Mouse (Mus musculus) cerebellum, postnatal 25 days (tissue): Measurements from ENCODE around the gene Gm42791.

Experiments
- DNase-seq, 2 experiments: peaks; one replicate each; pipeline ENCODE4 v3.0.0; 2021; ENCODE audit warnings: mixed read lengths in 2 of 2

Gene Gm42791

DNA sequence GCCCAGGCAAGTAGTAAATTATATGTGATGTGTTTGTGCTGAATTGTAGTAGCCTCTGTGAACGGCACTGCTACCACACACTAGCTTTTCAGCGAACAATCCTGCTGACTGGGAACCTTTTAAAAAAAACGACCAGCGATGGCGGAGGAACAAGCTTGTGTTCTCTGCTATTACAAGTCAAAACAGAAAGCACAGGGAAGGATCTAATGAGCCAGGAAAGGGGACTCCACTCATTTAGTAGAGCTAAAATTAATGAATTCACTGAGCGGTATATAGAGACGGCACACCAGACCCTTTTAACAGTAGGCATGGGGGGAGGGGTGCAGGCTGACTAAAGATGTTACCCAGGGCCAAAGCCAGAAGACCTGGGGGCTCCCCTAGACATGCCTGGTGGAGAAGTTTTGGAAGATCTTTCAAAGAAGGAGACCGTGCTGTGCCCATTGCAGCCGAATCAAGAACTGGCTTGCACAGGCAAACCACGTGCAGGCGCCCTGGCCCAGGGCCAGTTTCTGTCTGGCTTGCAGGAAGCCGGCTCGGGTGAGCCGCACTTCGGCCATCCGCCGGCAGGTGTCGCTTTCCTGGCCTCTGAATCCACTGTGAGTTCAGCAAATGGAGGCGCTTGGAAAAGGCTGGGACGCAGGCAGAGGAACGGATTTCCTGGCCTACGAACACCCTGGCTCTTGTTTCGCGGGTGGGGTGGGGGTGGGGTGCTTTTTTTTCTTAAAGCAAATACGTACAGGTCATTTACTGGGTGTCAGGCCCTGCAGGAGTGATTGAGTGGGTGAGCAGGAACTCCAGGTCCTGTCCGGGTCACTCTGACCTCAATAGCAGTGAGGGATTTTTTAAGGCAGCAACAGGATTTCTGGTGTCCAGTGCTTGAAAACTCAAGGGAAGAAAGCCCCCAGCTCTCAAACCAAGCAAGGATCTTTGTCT is 11.7 kb upstream of the Gm42791 start:
- DNase-seq = peak; percentile 100

DNA sequence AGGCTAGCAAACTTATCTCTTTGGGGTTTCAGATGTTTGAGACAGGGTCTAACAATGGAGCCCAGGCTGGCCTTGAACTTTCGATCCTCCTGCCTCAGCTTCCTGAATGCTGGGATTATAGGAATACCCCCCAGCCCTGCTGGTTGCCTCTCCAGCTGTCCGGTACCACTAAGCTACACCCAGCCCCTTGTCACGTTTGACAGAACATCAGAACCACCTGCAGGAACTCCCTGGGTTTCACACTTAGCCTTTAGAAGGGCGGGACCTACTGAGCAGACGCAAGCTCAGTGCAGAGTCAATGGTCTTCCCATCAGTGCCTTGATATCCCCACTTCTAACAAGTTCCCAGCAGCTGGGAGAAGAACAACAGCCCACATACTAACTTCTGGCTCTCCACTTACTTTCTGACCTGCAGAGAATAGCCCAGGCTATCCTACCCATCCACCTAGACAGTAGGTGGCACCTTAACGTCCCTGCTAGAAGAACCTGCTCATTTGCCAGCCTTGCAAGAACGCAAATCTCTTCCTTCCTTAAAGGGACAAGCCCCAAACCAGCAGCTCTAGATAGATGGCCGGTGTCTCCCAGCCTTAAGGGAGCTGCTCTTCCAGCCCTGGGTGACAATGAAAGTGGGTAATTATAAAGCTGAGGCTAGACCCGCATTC is 10.9 kb upstream of the Gm42791 start:
- DNase-seq = no peak

DNA sequence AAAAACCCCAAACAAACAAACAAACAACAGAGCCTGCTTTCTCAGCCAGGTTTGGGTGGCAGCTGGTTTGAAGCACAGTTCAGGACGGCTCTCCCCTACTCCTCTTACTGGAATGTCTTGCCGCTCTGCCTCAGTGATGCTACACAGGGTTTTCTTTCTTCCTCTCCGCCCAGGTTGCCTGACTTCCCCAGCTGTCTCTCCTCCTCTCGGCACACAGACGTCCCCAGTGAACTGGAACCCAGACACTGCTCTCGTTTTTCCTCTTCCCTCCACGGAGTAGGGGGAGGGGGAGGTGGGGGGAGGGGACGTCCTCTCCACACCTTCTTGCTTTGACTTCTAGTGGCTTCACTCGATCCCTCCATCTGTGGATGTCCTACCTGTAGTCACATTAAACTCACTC is 10.1 kb upstream of the Gm42791 start:
- DNase-seq = no peak

DNA sequence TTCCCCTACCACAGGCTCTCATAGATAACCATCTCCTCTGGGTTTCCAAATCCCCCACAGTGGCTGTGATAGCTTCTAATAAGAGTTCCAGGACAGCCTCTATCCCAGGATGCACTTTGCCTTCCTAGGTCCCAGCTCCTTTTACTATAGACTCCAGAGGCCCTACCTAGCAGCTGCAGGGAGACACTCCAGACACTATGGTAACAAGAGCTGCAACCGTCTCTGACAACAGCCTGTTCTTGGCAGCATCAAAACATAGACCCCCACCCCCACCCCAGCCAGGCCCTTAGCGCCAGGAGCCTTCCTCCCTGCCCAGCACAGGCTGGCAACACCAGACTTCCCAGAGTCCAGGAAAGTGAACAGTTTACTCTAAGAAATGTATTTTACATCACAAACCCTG is 8.2 kb upstream of the Gm42791 start:
- no peak for DNase-seq

DNA sequence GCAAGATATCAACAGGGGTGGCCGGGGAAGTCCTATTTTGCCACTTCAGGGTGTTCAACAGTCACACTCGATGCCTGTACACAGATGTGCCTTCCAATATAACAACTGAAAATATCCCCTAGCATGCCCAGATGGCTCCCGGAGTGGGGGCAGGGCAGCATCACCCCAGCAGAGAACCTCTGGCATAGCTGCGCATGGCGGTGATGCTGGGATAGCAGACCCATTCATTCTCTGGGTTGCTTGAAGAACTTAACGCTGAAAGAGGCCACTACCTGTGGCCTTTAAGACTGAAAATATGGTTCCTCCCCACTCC is 7.8 kb upstream of the Gm42791 start:
- no peak for DNase-seq

DNA sequence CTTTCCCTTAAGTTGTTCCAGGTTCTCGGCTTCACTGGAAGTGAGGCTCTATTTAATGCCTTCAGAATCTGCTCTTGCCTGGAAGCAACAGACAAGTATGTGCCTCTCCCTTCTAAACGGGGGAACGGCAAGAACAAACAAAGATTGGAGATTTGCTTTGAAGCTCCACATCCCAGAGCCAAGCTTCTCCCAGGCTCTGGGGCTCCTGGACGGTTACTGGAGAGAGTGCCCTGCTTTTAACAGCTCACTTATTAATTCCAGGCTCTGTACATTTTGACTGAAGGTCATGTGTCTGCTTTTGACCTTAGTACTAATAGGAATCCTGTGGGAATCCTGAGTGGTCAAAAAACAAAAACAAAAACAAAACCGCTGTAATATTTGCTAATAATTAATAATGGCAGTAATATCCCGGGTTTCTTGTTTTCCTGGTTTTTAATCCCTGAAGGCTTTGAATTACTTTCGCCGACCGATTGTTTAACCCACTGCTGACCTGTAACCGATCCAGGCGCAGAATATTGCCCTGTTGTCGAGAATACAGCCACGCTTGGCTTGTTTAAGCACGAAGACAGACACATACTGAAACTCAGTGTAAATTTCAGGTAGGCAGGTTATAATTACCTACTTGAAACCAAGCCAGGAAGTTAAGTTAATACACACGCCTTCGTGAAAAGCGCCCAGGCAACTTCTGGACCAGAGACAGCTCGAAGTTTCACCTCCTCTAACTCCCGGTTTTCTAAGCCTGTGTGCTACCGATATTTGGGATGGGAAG is 7.3 kb upstream of the Gm42791 start:
- DNase-seq = no peak

DNA sequence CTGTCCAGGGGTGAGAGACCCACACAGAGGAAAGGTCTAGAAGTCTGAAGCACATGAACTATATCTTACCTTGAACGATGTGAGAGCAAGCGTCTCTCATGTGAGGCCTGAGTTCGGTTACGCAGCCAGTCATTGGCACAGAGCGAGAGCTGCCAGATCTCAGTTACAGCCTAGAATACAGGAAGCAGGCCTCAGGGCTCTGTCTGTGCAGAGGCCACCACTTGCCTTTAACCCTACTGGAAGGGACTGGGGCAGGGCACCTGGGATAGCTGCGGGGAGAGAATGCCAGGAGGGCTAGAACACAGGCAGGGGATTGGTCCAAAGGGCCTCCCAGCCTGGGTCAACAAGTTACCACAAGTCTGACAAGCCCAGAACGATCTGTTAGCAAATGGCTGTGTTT is 4.9 kb upstream of the Gm42791 start:
- DNase-seq = no peak

DNA sequence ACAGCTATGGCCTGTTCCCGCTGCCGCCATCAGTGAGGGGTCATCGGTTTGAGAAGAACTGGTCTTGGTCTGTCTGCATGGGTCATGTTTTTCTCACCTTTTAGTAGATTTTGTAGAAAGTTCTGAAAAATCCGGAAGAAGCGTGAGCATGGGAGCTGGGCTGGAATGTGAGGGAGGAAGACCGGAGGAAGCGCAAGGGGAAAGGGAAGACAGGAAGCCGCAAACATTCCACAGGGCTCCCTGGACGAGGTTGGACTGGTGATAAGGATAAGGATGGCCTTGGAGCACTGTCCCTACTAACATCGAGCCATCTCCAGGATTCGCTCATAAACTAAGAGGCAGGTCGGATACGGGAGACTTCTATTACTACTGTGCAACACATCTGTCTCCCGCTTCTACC is 3.6 kb upstream of the Gm42791 start:
- no peak for DNase-seq

DNA sequence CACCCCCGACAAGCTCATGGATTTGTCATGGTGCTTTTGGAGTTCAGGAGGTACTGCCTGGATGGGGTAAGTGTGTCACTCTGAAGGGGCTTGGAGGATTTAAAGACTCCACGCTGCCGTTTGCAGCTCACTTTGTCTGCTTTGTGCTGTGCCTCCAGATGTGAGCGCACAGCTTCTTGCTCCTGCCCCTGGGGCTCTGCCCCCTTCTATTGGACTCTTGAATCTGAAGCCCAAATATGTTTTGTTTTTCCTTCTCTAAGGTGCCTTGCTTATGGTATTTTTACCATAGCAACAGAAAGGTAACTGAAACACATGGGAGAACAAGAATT is 1.7 kb upstream of the Gm42791 start:
- DNase-seq = no peak

DNA sequence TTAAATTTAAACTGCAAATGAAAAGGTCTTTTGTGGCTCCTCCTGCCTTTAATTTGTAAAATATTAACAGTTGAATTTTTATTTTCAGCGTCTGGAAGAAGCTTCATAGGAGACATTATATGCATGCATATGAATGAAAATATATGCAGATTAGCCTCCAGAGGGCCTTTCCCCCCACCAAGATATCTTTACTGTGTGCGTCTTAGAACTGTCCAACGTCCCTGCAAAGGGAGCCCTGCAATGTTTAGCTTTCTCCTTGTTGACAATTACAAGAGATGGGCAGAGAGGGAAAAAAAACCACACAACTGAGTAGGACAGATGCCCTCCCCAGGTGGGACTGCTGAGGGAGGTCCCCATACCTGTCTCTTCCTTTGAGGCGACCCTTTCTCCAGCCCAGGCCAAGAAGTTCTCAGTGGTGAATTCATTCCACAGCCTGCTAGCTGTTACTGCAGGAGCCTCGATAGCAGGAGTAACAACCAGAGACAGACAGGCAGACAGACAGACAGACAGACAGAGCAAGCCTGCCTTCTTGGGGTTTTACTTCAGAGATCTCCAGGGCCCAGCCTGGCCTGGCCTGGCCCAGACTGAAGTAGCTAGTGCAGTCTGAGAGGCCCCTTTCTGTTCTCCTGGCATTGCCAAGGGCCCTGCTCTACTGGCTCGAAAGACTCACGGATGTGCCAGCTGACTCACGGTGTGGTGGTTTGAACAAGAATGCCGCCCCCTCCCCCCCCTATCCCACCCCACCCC is 1.2 kb upstream of the Gm42791 start:
- no peak for DNase-seq

DNA sequence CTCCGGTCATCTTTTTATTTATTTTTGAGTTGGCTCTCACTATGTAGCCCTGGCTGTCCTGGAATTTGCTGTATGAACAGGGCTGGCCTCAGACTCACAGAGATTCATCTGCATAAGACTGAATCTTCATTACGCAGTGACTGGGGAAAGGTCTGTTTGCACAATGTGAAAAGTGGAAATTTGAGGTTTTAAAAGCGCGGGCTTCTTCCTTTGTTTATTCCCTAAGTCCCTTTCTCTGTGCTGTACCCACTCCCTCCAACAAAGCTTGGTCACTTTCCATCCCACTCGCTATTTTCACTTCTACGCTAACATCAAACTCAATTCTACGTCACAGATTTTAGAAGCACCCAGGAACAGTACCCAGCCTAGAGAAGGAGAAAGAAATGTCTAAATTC is 639 bp downstream of the Gm42791 start:
- DNase-seq = no peak

DNA sequence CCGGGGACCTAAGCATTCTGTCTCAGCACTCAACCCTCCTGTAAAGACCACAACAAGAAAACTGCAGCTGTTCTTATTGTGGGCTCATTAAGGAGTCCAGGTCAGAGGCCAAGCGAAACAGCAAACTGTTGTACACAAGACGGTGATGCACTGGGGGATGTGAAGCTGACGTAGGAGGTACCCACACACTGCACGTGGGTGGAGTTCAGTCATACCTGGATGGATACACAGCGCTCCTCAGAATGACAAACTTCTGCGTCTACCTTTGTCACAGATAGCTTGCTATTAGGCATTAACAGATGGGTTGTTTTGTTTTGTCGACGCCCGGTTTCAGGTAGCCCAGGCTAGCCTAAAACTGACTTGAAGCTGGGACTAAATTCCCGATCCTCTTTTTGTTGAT is 2.3 kb downstream of the Gm42791 start:
- DNase-seq = no peak

DNA sequence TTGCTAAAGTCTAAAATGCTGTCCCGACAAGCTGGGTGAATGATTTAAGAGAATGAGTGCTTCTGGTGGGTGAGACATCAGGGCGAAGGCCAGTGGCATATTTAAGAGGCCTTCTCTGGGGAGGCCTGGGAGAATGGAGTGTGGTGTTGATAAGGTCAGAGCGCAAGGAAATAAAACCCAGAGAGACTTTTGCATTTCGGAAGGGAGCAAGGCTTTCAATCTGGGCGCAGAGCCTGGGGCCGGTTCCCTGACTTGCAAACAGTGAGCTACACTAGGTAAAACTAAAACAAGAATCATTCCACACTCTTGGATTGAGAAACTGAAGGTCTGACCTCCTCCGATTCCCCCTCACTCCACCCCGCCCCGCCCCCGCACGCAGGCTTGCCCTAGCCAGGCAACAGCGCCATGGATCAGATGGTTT is 4.0 kb downstream of the Gm42791 start:
- DNase-seq = no peak

DNA sequence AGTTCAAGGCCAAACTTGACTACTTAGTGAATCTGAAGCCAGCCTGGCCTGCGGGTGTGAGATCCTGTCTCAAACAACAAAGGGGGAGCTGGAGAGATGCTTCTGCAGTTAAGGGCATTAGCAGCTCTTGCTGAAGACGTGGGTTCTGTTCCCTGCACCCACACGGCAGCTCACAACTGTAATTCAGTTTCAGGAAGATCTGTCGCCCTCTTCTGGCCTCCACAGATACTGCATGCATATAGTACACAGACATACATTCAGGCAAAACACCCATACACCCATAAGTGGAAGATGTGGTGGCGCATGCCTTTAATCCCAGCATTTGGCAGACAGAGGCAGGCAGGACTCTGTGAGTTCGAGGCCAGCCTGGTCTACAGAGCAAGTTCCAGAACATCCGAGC is 5.5 kb downstream of the Gm42791 start:
- no peak for DNase-seq

DNA sequence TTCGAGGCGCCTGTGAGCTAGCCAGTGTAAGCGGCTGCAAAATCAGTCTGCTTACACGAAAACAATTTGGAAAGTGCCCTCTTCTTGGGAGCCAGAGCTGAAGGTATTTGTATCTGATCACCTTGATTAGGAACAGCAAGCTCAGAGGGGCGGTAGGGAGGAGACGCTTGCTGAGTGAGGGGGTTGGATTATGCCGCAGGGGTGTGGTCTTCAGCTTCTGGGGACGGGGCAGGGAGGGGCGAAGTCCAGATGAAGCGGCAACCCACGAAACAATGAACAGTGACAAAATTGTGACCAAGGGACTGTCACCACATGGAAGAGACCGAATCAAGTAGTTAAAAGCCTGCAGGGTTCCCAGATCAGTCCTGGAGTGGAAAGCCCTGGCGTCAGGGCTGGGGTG is 10.0 kb downstream of the Gm42791 start:
- DNase-seq = no peak

DNA sequence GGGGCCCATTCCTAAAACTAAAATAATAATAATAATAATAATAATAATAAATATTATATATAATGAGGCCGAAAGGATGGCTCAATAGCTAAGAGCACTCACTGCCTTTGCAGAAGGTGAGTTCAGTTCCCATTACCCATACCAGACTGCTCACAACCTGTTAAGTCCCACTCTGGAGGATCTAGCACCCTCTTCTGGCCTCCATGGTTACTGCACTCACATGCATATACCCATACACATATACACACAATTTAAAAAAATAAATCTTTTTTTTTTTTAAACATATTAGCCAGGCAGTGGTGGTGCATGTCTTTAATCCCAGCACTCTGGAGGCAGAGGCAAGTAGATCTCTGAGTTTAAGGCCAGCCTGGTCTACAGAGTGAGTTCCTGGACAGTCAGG is 11.3 kb downstream of the Gm42791 start:
- no peak for DNase-seq

DNA sequence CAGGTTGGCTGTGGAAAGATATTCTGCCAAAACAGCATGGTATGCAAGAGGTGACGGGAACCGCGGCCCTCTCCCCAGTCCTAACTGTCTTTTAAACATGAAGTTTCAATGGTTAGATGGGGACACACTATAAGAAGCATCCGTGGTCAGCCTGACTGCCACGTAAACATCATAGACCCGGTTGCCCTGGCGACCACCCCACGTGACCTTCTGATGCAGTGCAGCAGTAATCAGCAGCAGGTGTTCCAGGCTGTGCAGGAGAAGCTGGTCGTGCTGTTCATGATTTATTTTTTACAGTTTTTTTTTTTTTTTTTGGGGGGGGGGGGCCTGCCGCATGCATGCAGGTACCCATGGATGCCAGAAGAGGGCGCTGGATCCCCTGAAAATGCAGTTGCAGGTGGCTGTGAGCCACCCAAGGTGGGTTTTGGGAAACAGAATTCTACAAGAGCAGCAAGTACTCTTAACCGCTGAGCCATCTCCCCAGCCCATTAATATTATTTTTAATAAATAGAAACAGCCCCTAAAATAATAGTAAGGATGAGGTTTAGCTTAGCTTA is 11.8 kb downstream of the Gm42791 start:
- DNase-seq = no peak

DNA sequence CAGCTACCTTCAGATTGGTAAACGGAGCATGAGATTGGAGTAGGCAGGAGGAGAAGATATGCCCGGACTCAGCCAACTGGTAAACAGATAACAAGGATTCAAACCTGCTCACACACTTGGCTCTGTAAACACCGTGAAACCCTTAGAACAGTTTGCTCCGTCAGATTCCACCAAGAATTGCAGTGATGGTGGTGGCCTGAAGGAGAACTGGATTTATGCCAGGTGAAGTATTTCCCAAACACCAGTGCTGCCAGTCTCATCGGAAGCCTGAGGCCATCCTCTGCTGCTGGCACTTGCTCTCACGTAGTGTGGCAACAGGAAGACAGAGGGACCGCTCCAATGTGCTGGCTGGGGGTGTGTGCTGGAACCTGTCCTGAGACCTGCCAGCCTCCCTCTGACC is 12.6 kb downstream of the Gm42791 start:
- no peak for DNase-seq

DNA sequence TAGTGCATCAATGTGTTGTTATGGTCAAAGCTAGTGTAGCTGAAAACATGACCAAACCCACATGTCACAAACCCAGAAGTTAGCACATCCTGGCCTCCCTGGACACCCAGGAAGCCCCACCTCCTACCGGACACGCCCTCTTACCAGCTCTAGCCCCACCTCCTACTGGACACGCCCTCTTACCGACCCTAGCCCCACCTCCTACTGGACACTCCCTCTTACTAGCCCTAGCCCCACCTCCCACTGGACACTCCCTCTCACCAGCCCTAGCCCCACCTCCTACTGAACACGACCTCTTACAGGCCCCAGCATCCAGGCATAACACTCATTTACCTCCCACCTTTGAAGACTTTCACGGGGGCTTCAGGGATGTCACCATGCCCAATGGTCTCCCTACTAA is 14.3 kb downstream of the Gm42791 start:
- no peak for DNase-seq

DNA sequence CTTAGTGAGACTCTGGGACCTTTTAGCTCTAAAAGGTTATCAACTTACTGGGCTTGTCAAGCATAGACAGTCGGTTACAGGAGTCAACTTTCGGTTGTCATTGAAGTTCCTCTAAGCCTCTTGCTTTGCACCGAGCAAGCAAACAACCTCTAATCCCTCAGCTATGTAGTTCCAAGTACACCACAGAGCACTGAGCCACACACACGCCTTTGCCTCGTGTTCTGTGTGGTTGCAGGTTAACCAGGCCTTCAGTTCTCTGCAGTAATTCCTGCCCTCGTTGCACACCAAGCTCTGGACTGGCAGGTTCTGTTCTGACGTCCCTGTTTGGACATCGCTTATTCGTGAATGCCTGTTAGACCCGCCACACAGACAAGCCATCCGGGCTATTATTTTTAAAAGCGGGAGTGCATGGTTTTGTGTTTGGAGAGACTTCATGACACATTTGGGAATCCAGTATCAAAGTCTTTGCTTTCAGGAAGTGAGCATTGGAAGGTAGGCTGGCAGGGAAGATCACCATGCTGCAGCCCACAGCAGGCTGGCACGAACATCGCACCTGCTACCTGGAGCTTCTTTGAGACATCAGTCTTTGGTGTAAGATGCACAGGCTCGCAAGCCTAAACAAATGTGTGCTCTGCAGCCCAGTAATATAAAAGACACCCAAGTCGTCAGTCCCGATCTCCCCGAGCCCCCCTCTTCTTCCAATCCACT is 16.3 kb downstream of the Gm42791 start:
- no peak for DNase-seq

DNA sequence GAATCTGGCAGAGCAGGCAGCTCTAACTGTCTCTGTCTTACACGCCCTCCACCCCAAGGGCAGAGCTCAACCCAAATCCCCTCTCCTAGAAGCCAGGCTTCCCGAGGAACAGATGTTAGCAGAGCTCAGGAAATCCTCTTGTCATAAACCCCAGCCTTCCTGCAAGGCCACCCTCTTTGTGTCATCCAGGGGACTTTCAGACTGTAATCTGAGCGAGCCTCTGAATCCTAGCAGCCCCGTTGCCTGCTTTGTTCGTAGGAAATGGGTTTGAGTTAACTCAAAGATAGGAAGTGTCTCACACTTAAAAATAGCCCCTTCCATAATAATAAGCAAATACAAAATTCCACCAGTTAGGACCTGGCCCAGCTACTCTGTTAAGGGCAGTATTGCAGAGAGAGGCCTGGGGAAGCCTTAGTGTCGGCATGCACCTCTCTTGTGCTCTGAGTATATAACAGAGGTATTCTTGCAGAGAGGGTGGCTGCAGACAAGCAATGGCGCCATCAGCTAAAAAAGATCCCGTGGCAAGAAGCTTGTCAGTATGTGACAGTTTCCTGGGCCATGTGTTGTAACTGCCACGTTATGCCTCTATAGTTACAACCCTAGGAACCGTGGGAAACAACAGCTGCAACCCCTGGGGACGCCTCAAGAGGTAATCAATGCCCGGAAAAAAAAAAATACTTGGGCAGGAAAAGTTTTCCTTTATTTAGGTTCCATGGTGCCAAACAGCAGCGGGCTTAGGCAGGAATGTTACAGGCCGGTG is 17.1 kb downstream of the Gm42791 start:
- DNase-seq = no peak

DNA sequence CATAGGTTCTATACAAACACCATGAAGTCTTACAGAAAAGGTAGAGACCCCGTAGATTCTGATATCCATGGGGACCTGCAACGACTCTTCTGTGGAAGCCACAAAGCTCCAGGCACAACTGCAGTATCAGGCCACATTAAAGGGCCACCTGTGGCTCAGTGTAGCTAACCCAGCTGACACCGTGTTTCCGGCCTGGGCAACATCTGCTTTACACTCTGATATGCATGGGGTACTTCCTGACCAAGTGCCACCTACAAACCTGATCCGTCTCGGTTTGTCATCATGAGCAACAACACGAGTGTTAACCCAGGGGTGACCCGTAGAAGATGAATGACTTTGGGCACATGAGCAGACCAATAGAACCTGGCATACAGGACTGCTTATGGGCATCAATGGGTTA is 18.1 kb downstream of the Gm42791 start:
- DNase-seq = no peak
